Mouse (Mus musculus): ENCODE measurements at regions not wholly inside any gene's neighbourhood (a gene's known extent, or its start where the extent isn't known, plus 50 kb on each side); places are given as distances from the start of the nearest gene placed in this dataset.

GRCm38 (mm10) chr4:124063269-124064100 is 145.7 kb upstream of the 4930535I16Rik start:
- TF ChIP-seq POLR2A (IDR thresholded peaks at IDR 0.05; ENCODE audit: extremely low read depth, insufficient read depth, low read length): no peak
- TF ChIP-seq CTCF (IDR thresholded peaks at IDR 0.05; ENCODE audit: extremely low read depth, insufficient read depth, low read length): no peak

Data from cortical plate, adult 2 months (tissue).